Mouse (Mus musculus): Measurements from ENCODE around the gene Olfr1170. TPM values are rescaled to one million over a fixed set of nuclear protein-coding genes. Genes with fewer than 3 reads are reported as not detected.

Olfr1170 gene
- not detected in 2 replicates for polyA plus RNA-seq (2012; ENCODE audit: low replicate concordance)

DNA sequence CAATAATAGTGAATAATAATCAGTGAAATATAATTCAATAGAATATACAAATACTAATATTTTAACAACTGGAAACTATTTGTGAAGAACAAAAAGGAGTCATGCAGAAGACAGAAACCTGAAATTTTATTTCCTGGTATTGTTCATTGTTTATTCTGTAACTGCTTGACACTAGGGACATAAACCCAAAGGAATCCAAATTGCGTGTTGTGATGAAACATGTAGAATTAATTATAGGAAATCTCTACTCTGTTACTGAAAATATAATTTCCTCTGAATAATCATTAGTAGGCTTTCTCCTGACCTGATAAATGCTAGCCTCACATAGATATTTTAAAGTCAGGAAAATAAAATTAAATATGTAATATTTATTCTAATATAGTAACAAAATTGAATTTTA lies at the start of gene Olfr1170:
Gene Olfr1170 (minus strand): TSS at position 101 of the 400 bp plus-strand sequence.

DNA sequence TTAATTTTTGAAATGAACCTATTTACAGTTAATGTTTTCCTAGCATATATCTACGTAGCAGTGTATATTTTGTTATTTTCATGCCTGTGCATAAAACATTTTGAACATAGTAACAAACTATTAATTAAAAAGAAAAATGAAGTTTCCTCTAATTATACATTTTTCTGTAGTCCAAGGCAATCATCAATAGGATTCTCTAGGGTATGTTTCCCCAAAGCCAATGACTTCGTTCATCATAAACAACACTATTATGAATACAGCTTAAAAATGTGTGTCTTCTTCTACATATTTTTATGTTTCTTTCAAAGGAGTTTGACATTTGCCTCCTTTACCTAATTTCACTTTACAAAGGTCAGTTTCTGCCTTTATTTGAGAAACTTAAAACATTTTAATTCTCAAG lies 46.6 kb downstream of the Olfr1170 start, which contains the start of gene Olfr1168:
Gene Olfr1168 (plus strand): TSS at position 301 of the 400 bp plus-strand sequence.

Other genes with a start within 250 kb of the Olfr1170 start
- not detected in 2 replicates for gene Olfr1158, start 238.2 kb downstream of the Olfr1170 start, polyA plus RNA-seq (2012; ENCODE audit: low replicate concordance)
- gene Olfr1160, start 220.1 kb downstream of the Olfr1170 start, polyA plus RNA-seq (2012; ENCODE audit: low replicate concordance): not detected in 2 replicates
- not detected in 2 replicates for gene Olfr1161, start 205.6 kb downstream of the Olfr1170 start, polyA plus RNA-seq (2012; ENCODE audit: low replicate concordance)
- not detected in 2 replicates for gene Olfr73, start 190.6 kb downstream of the Olfr1170 start, polyA plus RNA-seq (2012; ENCODE audit: low replicate concordance)
- gene Olfr1162, start 177.2 kb downstream of the Olfr1170 start, polyA plus RNA-seq (2012; ENCODE audit: low replicate concordance): not detected in 2 replicates
- not detected in 2 replicates for gene Olfr1163, start 156.5 kb downstream of the Olfr1170 start, polyA plus RNA-seq (2012; ENCODE audit: low replicate concordance)
- gene Olfr1164, start 134.4 kb downstream of the Olfr1170 start, polyA plus RNA-seq (2012; ENCODE audit: low replicate concordance): not detected in 2 replicates
- gene Olfr1166, start 100.1 kb downstream of the Olfr1170 start, polyA plus RNA-seq (2012; ENCODE audit: low replicate concordance): not detected in 2 replicates
- not detected in 2 replicates for gene Olfr1167, start 73.1 kb downstream of the Olfr1170 start, polyA plus RNA-seq (2012; ENCODE audit: low replicate concordance)
- not detected in 2 replicates for gene Olfr1168, start 46.5 kb downstream of the Olfr1170 start, polyA plus RNA-seq (2012; ENCODE audit: low replicate concordance)
- gene Olfr1173, start 51.5 kb upstream of the Olfr1170 start, polyA plus RNA-seq (2012; ENCODE audit: low replicate concordance): not detected in 2 replicates
- gene Olfr1174-ps, start 86.8 kb upstream of the Olfr1170 start, polyA plus RNA-seq (2012; ENCODE audit: low replicate concordance): not detected in 2 replicates
- not detected in 2 replicates for gene Olfr1175-ps, start 98.9 kb upstream of the Olfr1170 start, polyA plus RNA-seq (2012; ENCODE audit: low replicate concordance)
- gene Olfr1176, start 108.4 kb upstream of the Olfr1170 start, polyA plus RNA-seq (2012; ENCODE audit: low replicate concordance): not detected in 2 replicates
- not detected in 2 replicates for gene Olfr1177-ps, start 118.2 kb upstream of the Olfr1170 start, polyA plus RNA-seq (2012; ENCODE audit: low replicate concordance)
- gene Olfr1178, start 158.7 kb upstream of the Olfr1170 start, polyA plus RNA-seq (2012; ENCODE audit: low replicate concordance): not detected in 2 replicates
- not detected in 2 replicates for gene Olfr1179, start 178.1 kb upstream of the Olfr1170 start, polyA plus RNA-seq (2012; ENCODE audit: low replicate concordance)
- gene Olfr1180, start 190.8 kb upstream of the Olfr1170 start, polyA plus RNA-seq (2012; ENCODE audit: low replicate concordance): not detected in 2 replicates
- gene Olfr1181, start 197.8 kb upstream of the Olfr1170 start, polyA plus RNA-seq (2012; ENCODE audit: low replicate concordance): not detected in 2 replicates
- not detected in 2 replicates for gene Gm13757, start 220.8 kb upstream of the Olfr1170 start, polyA plus RNA-seq (2012; ENCODE audit: low replicate concordance)
- not detected in 2 replicates for gene Olfr1183, start 226.5 kb upstream of the Olfr1170 start, polyA plus RNA-seq (2012; ENCODE audit: low replicate concordance)

All from leukemia stem cell, adult 10-12 weeks (primary cell).